Mouse (Mus musculus) kidney, adult 8-10 months (tissue): ENCODE results near the gene Hoxa5.

Source experiments
- DNase-seq, 2 experiments: peaks; one replicate each; pipeline ENCODE4 v3.0.0; 2022

The Hoxa5 gene

GRCm38 (mm10) chr6:52225612-52226568 lies 21.5 kb upstream of the Hoxa5 start:
- peak; percentile 90 to 91 for DNase-seq

- DNase-seq = peak in 1 of 2 experiments; percentile 35
Observed at GRCm38 (mm10) chr6:52224895-52225611, 20.7 kb upstream of the Hoxa5 start.

- DNase-seq = peak in 1 of 2 experiments; percentile 37
Observed at GRCm38 (mm10) chr6:52223939-52224760, 19.8 kb upstream of the Hoxa5 start.

GRCm38 (mm10) chr6:52222729-52223128 lies 18.3 kb upstream of the Hoxa5 start:
- DNase-seq = peak in 1 of 2 experiments; percentile 21

- DNase-seq = no peak
Observed at GRCm38 (mm10) chr6:52221993-52222685, 17.8 kb upstream of the Hoxa5 start.

- peak; percentile 94 to 97 for DNase-seq
Observed at GRCm38 (mm10) chr6:52221337-52221992, 17.1 kb upstream of the Hoxa5 start, which contains the start of gene Hoxa7. Hoxa7 (minus strand) TSS chr6:52221854.

GRCm38 (mm10) chr6:52220865-52221310 lies 16.5 kb upstream of the Hoxa5 start:
- no peak for DNase-seq

- peak in 1 of 2 experiments; percentile 71 for DNase-seq
Observed at GRCm38 (mm10) chr6:52220003-52220864, 15.8 kb upstream of the Hoxa5 start.

- peak in 1 of 2 experiments; percentile 25 for DNase-seq
Observed at GRCm38 (mm10) chr6:52219234-52219942, 15.0 kb upstream of the Hoxa5 start.

GRCm38 (mm10) chr6:52218643-52219215 lies 14.3 kb upstream of the Hoxa5 start:
- peak in 1 of 2 experiments; percentile 24 for DNase-seq

- DNase-seq = peak in 1 of 2 experiments; percentile 48
Observed at GRCm38 (mm10) chr6:52217895-52218642, 13.7 kb upstream of the Hoxa5 start.

GRCm38 (mm10) chr6:52217459-52217768 lies 13.0 kb upstream of the Hoxa5 start:
- peak; percentile 93 to 94 for DNase-seq

- DNase-seq = peak in 1 of 2 experiments; percentile 61
Observed at GRCm38 (mm10) chr6:52216691-52217458, 12.5 kb upstream of the Hoxa5 start.

GRCm38 (mm10) chr6:52215771-52216535 lies 11.6 kb upstream of the Hoxa5 start:
- DNase-seq = peak; percentile 37 to 53

GRCm38 (mm10) chr6:52215070-52215469 lies 10.7 kb upstream of the Hoxa5 start:
- peak; percentile 20 to 29 for DNase-seq

- peak; percentile 15 to 37 for DNase-seq
Observed at GRCm38 (mm10) chr6:52214271-52214670, 9.9 kb upstream of the Hoxa5 start.
